Mouse (Mus musculus) embryonic facial prominence, embryonic 10.5 days (tissue): Measurements from ENCODE around the gene Pex6. TPM values are rescaled to one million over a fixed set of nuclear protein-coding genes. Genes with fewer than 3 reads are reported as not detected.

Experiments
- DNase-seq: peaks from one replicate; pipeline ENCODE4 v3.0.0-alpha.2; 2017; ENCODE audit warnings: low spot score
- H3K27ac ChIP-seq: fragments of 300-500 bp; sonication (generic); replicated peaks from 2 replicates; pipeline ENCODE4 v1.5.1; 2016; ENCODE audit warnings: mild to moderate bottlenecking
- H3K27me3 ChIP-seq: fragments of 300-500 bp; sonication (generic); replicated peaks from 2 replicates; pipeline ENCODE4 v1.6.1; 2016; ENCODE audit warnings: low read depth, mild to moderate bottlenecking; ENCODE audit not compliant: poor library complexity, severe bottlenecking
- H3K36me3 ChIP-seq: fragments of 300-500 bp; sonication (generic); replicated peaks from 2 replicates; pipeline ENCODE4 v1.6.1; 2016; ENCODE audit warnings: mild to moderate bottlenecking, moderate library complexity
- H3K4me1 ChIP-seq: fragments of 300-500 bp; sonication (generic); 2 replicates; pipeline ENCODE4 v1.6.1; 2016
- H3K4me3 ChIP-seq: fragments of 300-500 bp; sonication (generic); 2 replicates; pipeline ENCODE4 v1.5.1; 2016; ENCODE audit warnings: mild to moderate bottlenecking, moderate library complexity
- H3K9me3 ChIP-seq: fragments of 300-500 bp; sonication (generic); 2 replicates; pipeline ENCODE4 v1.6.1; 2016; ENCODE audit warnings: mild to moderate bottlenecking
- WGBS: fragments of 180-500 bp; shearing (Covaris S2); methylation state at CpG from one replicate; pipeline ENCODE4 v1.1.7; 2016; 5-methylcytosine and 5-hydroxymethylcytosine counted together
- polyA plus RNA-seq: library from polyadenylated mRNA; unstranded; fragments of >200 nt; fragmentation: Nextera tagmentation; extraction: Ambion mirVana; gene quantifications from 2 replicates; pipeline ENCODE4 v1.2.1, GENCODE M21; 2016

Pex6 gene
- polyA plus RNA-seq, 1 experiment from 2014 or later = 22.9 TPM

GRCm38 (mm10) chr17:46772404-46773277, 61.4 kb downstream of the Pex6 start, which contains the start of gene 2310039H08Rik:
Gene 2310039H08Rik, plus strand, starts transcription at chr17:46772635.
- no peaks in the 10 kb centered on the region for H3K9me3 ChIP-seq

GRCm38 (mm10) chr17:46773278-46774130, 62.2 kb downstream of the Pex6 start:
- peaks cover 23% of the 10 kb centered on the region for H3K4me1 ChIP-seq
- H3K27me3 ChIP-seq = no peaks in the 10 kb centered on the region
- peak overlapping the region; percentile 89 for H3K27ac ChIP-seq
- WGBS = 12% methylated on average over 20 of the region's 20 CpGs
- DNase-seq = peak; percentile 40
- H3K9me3 ChIP-seq = no peaks in the 10 kb centered on the region
- peak overlapping the region; percentile 77 for H3K4me3 ChIP-seq
- peaks cover 46% of the 10 kb centered on the region for H3K36me3 ChIP-seq

More at GRCm38 (mm10) chr17:46772404-46773277, 61.4 kb downstream of the Pex6 start, which contains the start of gene 2310039H08Rik:
- Histone ChIP-seq H3K4me3 (peak within 1 kb of the TSS; percentile 77), H3K27ac (peak within 1 kb of the TSS; percentile 89), H3K27me3 (no peaks in the 10 kb centered on the region), H3K4me1 (peaks cover 28% of the 10 kb centered on the region), H3K36me3 (peaks cover 37% of the 10 kb centered on the region)
- peak; percentile 89 for DNase-seq
- WGBS = under 1% methylated on average over 50 of the region's 50 CpGs

GRCm38 (mm10) chr17:46774131-46774472, 62.8 kb downstream of the Pex6 start:
- Histone ChIP-seq H3K4me3 (peak overlapping the region; percentile 77), H3K27ac (no peak overlapping the region), H3K4me1 (peaks cover 23% of the 10 kb centered on the region), H3K27me3 (no peaks in the 10 kb centered on the region), H3K36me3 (peaks cover 52% of the 10 kb centered on the region), H3K9me3 (no peaks in the 10 kb centered on the region)
- 42% methylated on average over 2 of the region's 2 CpGs for WGBS
- no peak for DNase-seq

- H3K36me3 ChIP-seq = peaks cover 61% of the 10 kb centered on the region
- WGBS = 94% methylated on average over 9 of the region's 9 CpGs
- no peak overlapping the region for H3K27ac ChIP-seq
- no peak for DNase-seq
- peaks cover 20% of the 10 kb centered on the region for H3K4me1 ChIP-seq
- no peak overlapping the region for H3K4me3 ChIP-seq
- H3K27me3 ChIP-seq = no peaks in the 10 kb centered on the region
- H3K9me3 ChIP-seq = no peaks in the 10 kb centered on the region
Measured at GRCm38 (mm10) chr17:46775070-46775469, 63.8 kb downstream of the Pex6 start.

Other genes starting within 250 kb of the Pex6 start
- gene Ttbk1, start 223.8 kb upstream of the Pex6 start, polyA plus RNA-seq = 0.67 and 0.80 TPM in 2 replicates
- 79.9 and 81.6 TPM in 2 replicates for gene Dnph1, start 214.8 kb upstream of the Pex6 start, polyA plus RNA-seq
- gene Cul9, start 165.1 kb upstream of the Pex6 start, polyA plus RNA-seq = 5.2 and 6.1 TPM in 2 replicates
- 5.6 and 7.0 TPM in 2 replicates for gene Srf, start 155.3 kb upstream of the Pex6 start, polyA plus RNA-seq
- 92.5 and 95.1 TPM in 2 replicates for gene Ptk7, start 82.0 kb upstream of the Pex6 start, polyA plus RNA-seq
- 29.0 and 32.0 TPM in 2 replicates for gene Klc4, start 65.4 kb upstream of the Pex6 start, polyA plus RNA-seq
- gene Mrpl2, start 65.2 kb upstream of the Pex6 start, polyA plus RNA-seq = 124 and 142 TPM in 2 replicates
- gene Cul7, start 61.1 kb upstream of the Pex6 start, polyA plus RNA-seq = 44.3 and 46.9 TPM in 2 replicates
- 61.4 and 68.9 TPM in 2 replicates for gene Rrp36, start 37.1 kb upstream of the Pex6 start, polyA plus RNA-seq
- 148 and 156 TPM in 2 replicates for gene Mea1, start 32.7 kb upstream of the Pex6 start, polyA plus RNA-seq
- gene Klhdc3, start 30.5 kb upstream of the Pex6 start, polyA plus RNA-seq = 148 and 151 TPM in 2 replicates
- 142 and 149 TPM in 2 replicates for gene Ppp2r5d, start 6.4 kb upstream of the Pex6 start, polyA plus RNA-seq
- gene Gnmt, start 17.7 kb downstream of the Pex6 start, polyA plus RNA-seq = 0.51 and 0.57 TPM in 2 replicates
- gene Cnpy3, start 40.8 kb downstream of the Pex6 start, polyA plus RNA-seq = 65.8 and 68.2 TPM in 2 replicates
- 0.62 and 1.6 TPM in 2 replicates for gene Ptcra, start 52.2 kb downstream of the Pex6 start, polyA plus RNA-seq
- 44.8 TPM in 2 replicates for gene 2310039H08Rik, start 61.2 kb downstream of the Pex6 start, polyA plus RNA-seq
- 222 and 236 TPM in 2 replicates for gene Rpl7l1, start 71.2 kb downstream of the Pex6 start, polyA plus RNA-seq
- 3.0 and 4.4 TPM in 2 replicates for gene Bicral, start 147.0 kb downstream of the Pex6 start, polyA plus RNA-seq
- 52.9 and 57.9 TPM in 2 replicates for gene Tbcc, start 179.2 kb downstream of the Pex6 start, polyA plus RNA-seq
- not detected in 2 replicates for gene Prph2, start 199.0 kb downstream of the Pex6 start, polyA plus RNA-seq